Mouse (Mus musculus) hindbrain, embryonic 14.5 days (tissue): Measurements from ENCODE around the gene Pdzd2. TPM values are rescaled to one million over a fixed set of nuclear protein-coding genes. Genes with fewer than 3 reads are reported as not detected.

ENCODE experiments used
- ATAC-seq: fragments of 200-750 bp; cut with Nextera tagmentation; 2 replicates; pipeline ENCODE4 v1.8.0; 2017; ENCODE audit warnings: moderate number of reproducible peaks, mild to moderate bottlenecking, moderate TSS enrichment, moderate library complexity; ENCODE audit not compliant: low FRiP score
- DNase-seq: peaks from one replicate; pipeline ENCODE4 v3.0.0-alpha.2; 2015; ENCODE audit warnings: low spot score
- H3K27ac ChIP-seq: fragments of 300-500 bp; sonication (generic); 2 replicates; pipeline ENCODE4 v1.5.1; 2014; ENCODE audit warnings: mild to moderate bottlenecking, moderate library complexity
- H3K27me3 ChIP-seq: fragments of 300-500 bp; sonication (generic); 2 replicates; pipeline ENCODE4 v1.6.1; 2014; ENCODE audit warnings: mild to moderate bottlenecking, low read length, mixed read lengths; ENCODE audit not compliant: control insufficient read depth, insufficient read depth
- H3K36me3 ChIP-seq: fragments of 300-500 bp; sonication (generic); replicated peaks from 2 replicates; pipeline ENCODE4 v1.6.1; 2014; ENCODE audit not compliant: control insufficient read depth, insufficient read depth
- H3K4me1 ChIP-seq: fragments of 300-500 bp; sonication (generic); replicated peaks from 2 replicates; pipeline ENCODE4 v1.6.1; 2014; ENCODE audit warnings: antibody characterized with exemption, low read length, mixed read lengths; ENCODE audit not compliant: control insufficient read depth, insufficient read depth
- H3K4me2 ChIP-seq: fragments of 300-500 bp; sonication (generic); replicated peaks from 2 replicates; pipeline ENCODE4 v1.6.1; 2014; ENCODE audit warnings: mild to moderate bottlenecking, moderate library complexity
- H3K4me3 ChIP-seq: fragments of 300-500 bp; sonication (generic); replicated peaks from 2 replicates; pipeline ENCODE4 v1.5.1; 2014; ENCODE audit warnings: mild to moderate bottlenecking, low read length
- H3K9ac ChIP-seq: fragments of 300-500 bp; sonication (generic); 2 replicates; pipeline ENCODE4 v1.6.1; 2014
- H3K9me3 ChIP-seq: fragments of 300-500 bp; sonication (generic); 2 replicates; pipeline ENCODE4 v1.6.1; 2016; ENCODE audit warnings: low read length; ENCODE audit not compliant: control insufficient read depth
- WGBS: fragments of 180-500 bp; shearing (Covaris S2); extraction: QIAGEN DNeasy Blood & Tissue Kit; methylation state at CpG from one replicate; pipeline ENCODE4 v1.1.7; 2014; 5-methylcytosine and 5-hydroxymethylcytosine counted together
- polyA plus RNA-seq: library from polyadenylated mRNA; unstranded; fragments of >200 nt; fragmentation: Nextera tagmentation; extraction: Ambion mirVana; gene quantifications from 2 replicates; pipeline ENCODE4 v1.2.1, GENCODE M21; 2014

Pdzd2 gene
- polyA plus RNA-seq, 1 experiment from 2014 or later, result 15.5 TPM

DNA sequence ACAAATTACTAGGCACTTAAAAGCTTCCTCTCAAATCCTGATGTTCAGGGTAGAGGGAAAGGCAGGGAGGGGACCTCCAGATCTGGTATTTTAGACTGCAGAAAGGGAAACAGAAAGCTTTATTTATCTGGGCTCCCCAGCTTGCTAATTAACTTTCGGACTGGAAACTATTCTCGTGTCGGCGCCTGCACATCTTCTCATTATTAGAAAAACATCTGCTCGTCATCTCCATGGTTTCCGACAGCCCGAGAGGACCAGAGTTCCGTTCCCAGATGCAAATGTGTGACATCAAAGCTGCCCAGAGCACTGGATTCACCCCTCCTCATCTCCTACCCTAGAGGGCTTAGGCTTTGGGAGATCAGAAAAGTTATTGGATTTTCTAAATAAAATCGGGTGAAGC is 57.2 kb downstream of the Pdzd2 start:
- ATAC-seq, result no peak
- 35% methylated on average over 9 of the region's 9 CpGs for WGBS
- H3K4me2 ChIP-seq, result no peak overlapping the region
- H3K27ac ChIP-seq, result no peak overlapping the region
- no peaks in the 10 kb centered on the region for H3K27me3 ChIP-seq
- H3K9me3 ChIP-seq, result no peaks in the 10 kb centered on the region
- no peak overlapping the region for H3K4me3 ChIP-seq
- H3K9ac ChIP-seq, result no peak overlapping the region
- DNase-seq, result no peak
- no peaks in the 10 kb centered on the region for H3K36me3 ChIP-seq
- peaks cover 4% of the 10 kb centered on the region; the same call in 1 of the 2 replicates for H3K4me1 ChIP-seq

DNA sequence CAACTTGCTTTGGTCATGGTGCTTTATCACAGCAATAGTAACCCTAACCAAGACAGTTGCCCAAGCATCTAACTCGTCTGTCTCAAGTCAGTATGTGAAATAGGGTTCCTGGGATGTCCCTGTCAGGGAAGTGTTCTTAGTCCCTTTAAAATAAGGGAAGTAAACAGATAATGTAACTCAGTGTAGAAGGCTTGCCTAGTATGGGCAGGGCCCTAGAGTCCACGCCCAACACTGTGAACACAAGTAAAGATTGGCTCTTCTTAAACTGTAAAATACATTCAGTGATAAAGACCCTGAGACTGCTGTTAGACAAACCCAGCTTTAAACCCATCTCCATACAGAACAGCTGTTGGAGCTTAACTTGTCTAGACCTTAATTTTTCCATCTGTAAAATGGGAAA is 57.8 kb downstream of the Pdzd2 start:
- Histone ChIP-seq H3K27ac (no peak overlapping the region), H3K4me2 (no peak overlapping the region), H3K36me3 (no peaks in the 10 kb centered on the region), H3K9ac (no peak overlapping the region), H3K9me3 (no peaks in the 10 kb centered on the region), H3K4me3 (no peak overlapping the region), H3K27me3 (no peaks in the 10 kb centered on the region), H3K4me1 (peaks cover 4% of the 10 kb centered on the region; the same call in 1 of the 2 replicates)
- no peak for ATAC-seq
- DNase-seq, result no peak
- 88% methylated on average over 2 of the region's 2 CpGs for WGBS

DNA sequence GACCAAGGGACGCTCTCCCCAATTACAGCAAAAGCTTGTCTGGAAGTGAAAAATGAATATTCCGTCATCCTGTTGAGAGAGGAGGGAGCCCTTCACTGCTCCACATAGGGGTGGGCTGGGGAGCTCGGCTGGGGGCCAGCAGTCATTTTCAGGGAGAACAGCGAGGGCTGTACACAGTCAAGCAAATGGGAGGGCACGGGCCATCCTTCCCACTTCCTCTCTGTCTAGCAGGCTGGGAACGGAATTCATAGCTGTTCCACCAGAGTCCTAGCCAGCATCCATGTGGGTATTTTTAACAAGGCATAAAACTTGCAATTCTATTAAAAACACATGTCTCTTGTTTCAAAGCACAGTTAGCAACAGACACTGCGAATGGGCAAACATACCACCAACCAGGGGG is 59.0 kb downstream of the Pdzd2 start:
- Histone ChIP-seq H3K27me3 (no peaks in the 10 kb centered on the region), H3K9ac (no peak overlapping the region), H3K4me1 (peaks cover 4% of the 10 kb centered on the region; the same call in 1 of the 2 replicates), H3K36me3 (no peaks in the 10 kb centered on the region), H3K27ac (no peak overlapping the region), H3K4me3 (no peak overlapping the region), H3K9me3 (no peaks in the 10 kb centered on the region), H3K4me2 (no peak overlapping the region)
- WGBS, result 64% methylated on average over 7 of the region's 7 CpGs
- no peak for DNase-seq
- no peak for ATAC-seq

DNA sequence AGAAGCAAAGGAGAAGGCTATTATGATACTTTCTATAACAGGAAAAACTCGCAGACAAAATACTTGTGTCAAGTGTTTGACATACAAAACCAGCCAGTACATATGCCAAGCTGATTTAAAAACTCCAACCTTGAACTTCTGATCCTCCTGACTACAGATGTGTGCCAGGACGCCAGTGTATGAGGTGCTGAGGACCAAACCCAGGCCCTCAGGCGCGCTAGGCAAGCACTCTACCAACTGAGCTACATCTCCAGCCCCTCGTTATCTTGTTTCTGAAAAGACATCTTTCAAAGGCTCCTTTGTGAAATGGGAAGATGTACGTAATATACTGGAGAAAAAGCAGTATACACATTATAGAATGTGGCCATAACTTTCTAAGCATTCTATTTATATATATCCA is 59.7 kb downstream of the Pdzd2 start:
- no peak for ATAC-seq
- no peaks in the 10 kb centered on the region for H3K27me3 ChIP-seq

DNA sequence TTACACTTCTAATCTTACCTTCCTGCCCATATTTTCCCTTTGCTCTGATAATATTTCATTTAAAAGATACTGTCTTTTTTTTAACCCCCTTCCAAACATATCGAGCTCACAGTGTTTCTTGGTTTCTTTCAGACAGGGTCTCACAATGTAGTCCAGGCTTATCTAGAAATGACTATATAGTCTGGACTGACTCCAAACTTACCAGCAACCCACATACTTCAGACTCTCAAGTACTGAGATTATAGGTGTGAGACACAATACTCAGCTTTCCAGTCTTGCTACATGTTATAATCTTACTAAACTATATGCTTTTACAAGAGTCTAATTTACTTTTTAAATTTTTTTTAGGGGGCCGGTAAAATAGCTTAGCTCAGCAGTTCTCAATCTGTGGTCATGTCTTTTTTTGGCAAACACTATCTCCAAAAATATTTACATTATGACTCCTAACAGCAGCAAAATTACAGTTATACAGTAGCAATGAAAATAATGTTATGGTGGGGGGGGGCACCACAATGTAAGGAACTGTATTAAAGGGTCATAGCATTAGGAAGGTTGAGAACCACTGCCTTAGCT is 61.1 kb downstream of the Pdzd2 start:
- DNase-seq, result no peak
- Histone ChIP-seq H3K4me3 (no peak overlapping the region), H3K9ac (no peak overlapping the region), H3K36me3 (no peaks in the 10 kb centered on the region), H3K27ac (no peak overlapping the region), H3K4me2 (no peak overlapping the region), H3K9me3 (no peaks in the 10 kb centered on the region), H3K27me3 (no peaks in the 10 kb centered on the region), H3K4me1 (peaks cover 4% of the 10 kb centered on the region; the same call in 1 of the 2 replicates)
- no peak for ATAC-seq
- 92% methylated on average over 2 of the region's 2 CpGs for WGBS

More for the DNA sequence above, 59.7 kb downstream of the Pdzd2 start:
- Histone ChIP-seq H3K9me3 (no peaks in the 10 kb centered on the region), H3K4me3 (no peak overlapping the region), H3K4me2 (no peak overlapping the region), H3K4me1 (peaks cover 4% of the 10 kb centered on the region; the same call in 1 of the 2 replicates), H3K36me3 (no peaks in the 10 kb centered on the region), H3K27ac (no peak overlapping the region), H3K9ac (no peak overlapping the region)
- DNase-seq, result no peak
- WGBS, result 93% methylated on average over 6 of the region's 6 CpGs

DNA sequence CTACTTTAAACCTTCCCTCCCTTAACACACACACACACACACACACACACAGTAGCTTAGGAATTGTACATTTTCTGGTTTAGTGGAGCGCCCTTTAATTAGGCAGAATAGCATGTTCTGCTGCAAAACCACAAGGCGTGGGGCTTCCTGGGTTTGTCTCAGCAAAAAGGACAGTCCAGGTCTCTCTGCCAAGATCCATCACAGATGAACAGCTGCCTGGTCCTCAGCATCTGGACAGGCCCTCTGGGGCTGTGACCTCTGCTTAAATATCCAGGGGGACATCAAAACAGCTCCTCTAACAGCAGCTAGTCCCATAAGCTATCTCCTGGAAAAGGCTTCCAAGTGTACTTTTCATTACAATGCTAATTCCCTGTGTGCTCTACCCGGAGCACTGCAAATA is 64.4 kb downstream of the Pdzd2 start:
- H3K27ac ChIP-seq, result no peak overlapping the region
- DNase-seq, result no peak
- H3K4me3 ChIP-seq, result no peak overlapping the region
- no peaks in the 10 kb centered on the region for H3K4me1 ChIP-seq
- H3K9ac ChIP-seq, result no peak overlapping the region
- ATAC-seq, result no peak
- H3K36me3 ChIP-seq, result no peaks in the 10 kb centered on the region
- no peaks in the 10 kb centered on the region for H3K27me3 ChIP-seq
- H3K4me2 ChIP-seq, result no peak overlapping the region
- 78% methylated on average over 3 of the region's 3 CpGs for WGBS
- no peaks in the 10 kb centered on the region for H3K9me3 ChIP-seq

DNA sequence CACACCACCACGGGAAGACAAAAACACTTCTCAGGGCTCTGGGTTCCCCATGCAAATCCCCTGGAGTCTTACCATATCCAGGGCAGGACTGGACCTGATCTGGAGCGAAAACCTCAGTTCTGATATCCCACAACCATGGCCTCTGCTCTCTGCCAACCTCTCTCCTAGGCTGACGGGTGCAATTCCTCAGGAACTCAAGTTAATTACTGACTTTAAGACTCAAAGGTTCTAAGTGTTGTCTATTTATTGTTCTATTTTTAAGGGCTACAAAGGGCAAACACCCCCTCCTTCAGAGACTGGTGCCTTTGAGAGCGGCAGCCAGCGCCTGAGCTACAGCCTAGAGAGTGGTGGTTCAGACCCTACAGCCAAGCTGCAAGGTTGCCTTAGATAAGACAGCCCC is 65.7 kb downstream of the Pdzd2 start:
- 89% methylated on average over 5 of the region's 5 CpGs for WGBS
- no peaks in the 10 kb centered on the region for H3K27me3 ChIP-seq

DNA sequence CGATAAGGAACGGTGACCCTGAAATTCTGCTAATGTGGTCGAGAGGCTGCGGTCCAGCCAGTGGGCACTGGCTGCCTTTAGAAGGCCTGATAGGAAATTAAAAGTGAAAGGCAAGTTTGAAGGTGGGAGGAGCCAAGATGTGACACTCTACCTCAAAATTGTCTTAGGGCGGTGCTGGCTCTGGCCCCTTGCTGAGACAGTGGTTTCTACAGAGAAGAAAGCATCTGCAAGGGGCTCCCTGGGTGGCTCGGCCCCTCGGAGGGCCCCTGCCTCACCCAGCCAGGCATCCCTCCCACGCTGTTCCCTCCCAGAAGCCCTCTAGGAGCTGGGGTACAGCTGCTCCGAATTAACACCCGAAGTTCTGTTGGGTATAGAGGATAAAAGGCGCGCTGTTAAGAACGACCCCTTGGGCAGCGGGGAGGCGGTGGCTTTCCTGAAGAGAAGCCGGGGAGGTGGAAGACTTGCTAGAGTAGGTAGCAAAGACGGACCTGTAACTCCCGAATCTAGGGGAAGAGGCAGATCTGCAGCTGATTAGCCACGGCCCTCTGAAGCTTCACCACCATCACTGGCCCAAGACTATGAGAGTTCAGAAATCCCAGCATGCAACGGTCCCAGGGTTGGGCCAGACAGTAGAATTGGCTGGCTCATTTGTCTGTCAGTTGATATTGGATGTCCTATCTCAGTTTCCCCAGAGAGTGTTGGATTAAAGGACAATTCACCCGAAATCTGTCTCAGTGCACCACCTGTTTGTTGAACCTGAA is 71.8 kb downstream of the Pdzd2 start:
- no peak overlapping the region for H3K9ac ChIP-seq
- no peaks in the 10 kb centered on the region for H3K9me3 ChIP-seq
- no peak for DNase-seq
- no peaks in the 10 kb centered on the region for H3K27me3 ChIP-seq
- H3K4me3 ChIP-seq, result no peak overlapping the region
- no peaks in the 10 kb centered on the region for H3K36me3 ChIP-seq
- H3K4me2 ChIP-seq, result no peak overlapping the region
- no peak overlapping the region for H3K27ac ChIP-seq
- no peak for ATAC-seq
- 52% methylated on average over 21 of the region's 21 CpGs for WGBS
- H3K4me1 ChIP-seq, result no peaks in the 10 kb centered on the region

More for the DNA sequence above, 65.7 kb downstream of the Pdzd2 start:
- Histone ChIP-seq H3K4me1 (no peaks in the 10 kb centered on the region), H3K4me2 (no peak overlapping the region), H3K27ac (no peak overlapping the region), H3K36me3 (no peaks in the 10 kb centered on the region), H3K4me3 (no peak overlapping the region), H3K9me3 (no peaks in the 10 kb centered on the region), H3K9ac (no peak overlapping the region)
- no peak for ATAC-seq
- DNase-seq, result no peak

DNA sequence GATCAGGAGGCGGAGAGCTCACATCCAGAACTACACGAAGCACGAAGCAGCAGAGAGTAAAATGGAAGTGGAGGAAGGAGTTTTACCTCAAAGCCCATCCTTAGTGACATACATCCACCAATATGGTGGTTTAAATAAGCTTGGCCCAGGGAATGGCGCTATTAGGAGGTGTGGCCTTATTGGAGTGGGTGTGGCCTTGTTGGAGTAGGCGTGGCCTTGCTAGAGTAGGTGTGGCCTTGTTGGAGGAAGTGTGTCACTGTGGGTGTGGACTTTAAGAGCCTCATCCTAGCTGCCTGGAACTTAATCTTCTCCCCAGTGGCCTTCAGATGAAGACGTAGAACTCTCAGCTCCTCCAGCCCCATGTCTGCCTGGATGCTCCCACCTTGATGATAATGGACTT is 73.8 kb downstream of the Pdzd2 start:
- H3K27me3 ChIP-seq, result no peaks in the 10 kb centered on the region
- ATAC-seq (no peak), DNase-seq (no peak)
- 93% methylated on average over 6 of the region's 6 CpGs for WGBS
- H3K4me1 ChIP-seq, result no peaks in the 10 kb centered on the region
- no peaks in the 10 kb centered on the region for H3K36me3 ChIP-seq
- H3K27ac ChIP-seq, result no peak overlapping the region
- H3K4me3 ChIP-seq, result no peak overlapping the region
- H3K9ac ChIP-seq, result no peak overlapping the region
- H3K4me2 ChIP-seq, result no peak overlapping the region
- no peaks in the 10 kb centered on the region for H3K9me3 ChIP-seq
